Mouse (Mus musculus) heart, postnatal 0 days (tissue): ENCODE results near the gene Pappa2. TPM values are rescaled to one million over a fixed set of nuclear protein-coding genes. Genes with fewer than 3 reads are reported as not detected.

ENCODE experiments used
- ATAC-seq: fragments of 200-750 bp; cut with Nextera tagmentation; 2 replicates; pipeline ENCODE4 v1.8.0; 2017; ENCODE audit warnings: low read depth, moderate number of reproducible peaks, moderate library complexity; ENCODE audit not compliant: insufficient read depth
- DNase-seq: peaks from one replicate; pipeline ENCODE4 v3.0.0-alpha.2; 2016; ENCODE audit warnings: low spot score
- H3K27ac ChIP-seq: fragments of 300-500 bp; sonication (generic); 2 replicates; pipeline ENCODE4 v1.5.1; 2014; ENCODE audit warnings: low read depth, mild to moderate bottlenecking
- H3K27me3 ChIP-seq: fragments of 300-500 bp; sonication (generic); 2 replicates; pipeline ENCODE4 v1.6.1; 2014; ENCODE audit warnings: low read length, mixed read lengths; ENCODE audit not compliant: control insufficient read depth, insufficient read depth
- H3K36me3 ChIP-seq: fragments of 300-500 bp; sonication (generic); replicated peaks from 2 replicates; pipeline ENCODE4 v1.6.1; 2014; ENCODE audit warnings: low read length, mixed read lengths; ENCODE audit not compliant: control insufficient read depth, insufficient read depth
- H3K4me1 ChIP-seq: fragments of 300-500 bp; sonication (generic); 2 replicates; pipeline ENCODE4 v1.6.1; 2014; ENCODE audit warnings: antibody characterized with exemption; ENCODE audit not compliant: control insufficient read depth, insufficient read depth
- H3K4me2 ChIP-seq: fragments of 300-500 bp; sonication (generic); 2 replicates; pipeline ENCODE4 v1.6.1; 2014; ENCODE audit warnings: low read depth, mild to moderate bottlenecking, low read length, moderate library complexity
- H3K4me3 ChIP-seq: fragments of 300-500 bp; sonication (generic); 2 replicates; pipeline ENCODE4 v1.5.1; 2014; ENCODE audit warnings: low read depth, low read length
- H3K9ac ChIP-seq: fragments of 300-500 bp; sonication (generic); replicated peaks from 2 replicates; pipeline ENCODE4 v1.6.1; 2014; ENCODE audit warnings: low read depth, low read length, mixed read lengths
- H3K9me3 ChIP-seq: fragments of 300-500 bp; sonication (generic); replicated peaks from 2 replicates; pipeline ENCODE4 v1.6.1; 2016; ENCODE audit warnings: low read length; ENCODE audit not compliant: control insufficient read depth
- CTCF ChIP-seq: IDR thresholded peaks from 2 replicates; pipeline ENCODE4 v1.5.1; 2016; ENCODE audit warnings: antibody characterized with exemption, control low read depth, low read depth
- EP300 ChIP-seq: IDR thresholded peaks from 2 replicates; pipeline ENCODE4 v1.6.1; 2016; ENCODE audit warnings: antibody characterized with exemption, low read depth
- WGBS: fragments of 180-500 bp; shearing (Covaris S2); extraction: QIAGEN DNeasy Blood & Tissue Kit; methylation state at CpG from one replicate; pipeline ENCODE4 v1.1.7; 2014; 5-methylcytosine and 5-hydroxymethylcytosine counted together
- polyA plus RNA-seq: library from polyadenylated mRNA; unstranded; fragments of >200 nt; fragmentation: Nextera tagmentation; extraction: Ambion mirVana; gene quantifications from 2 replicates; pipeline ENCODE4 v1.2.1, GENCODE M21; 2015
- total RNA-seq: library from RNA; depleted of rRNA; stranded (reverse); fragments of >200 nt; gene quantifications from 2 replicates; pipeline ENCODE4 v1.2.3, GENCODE M21; 2014; ENCODE audit warnings: low replicate concordance

Pappa2 gene
- total and polyA plus RNA-seq, 2 experiments from 2014 or later = 0.08 to 0.16 TPM

DNA sequence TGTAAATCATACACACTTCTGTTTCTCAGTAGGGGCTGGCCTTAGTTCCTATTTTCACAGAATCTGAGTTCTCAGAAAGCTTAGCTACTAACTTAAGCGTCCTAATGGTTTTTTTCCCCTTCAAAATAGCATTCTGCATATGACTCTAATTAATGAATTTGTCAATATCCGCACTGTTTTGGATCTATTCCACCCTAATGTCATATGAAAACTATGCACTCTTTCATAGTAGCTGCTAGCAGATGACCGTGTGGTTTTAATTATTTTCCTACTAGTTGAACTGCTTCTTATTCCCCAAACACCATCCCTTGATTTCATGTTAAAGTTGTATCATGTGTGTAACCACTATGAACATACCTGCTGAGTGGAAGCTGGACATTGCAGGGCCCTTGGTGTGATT is 314.3 kb downstream of the Pappa2 start:
- no peak overlapping the region for H3K9ac ChIP-seq
- ATAC-seq (no peak), DNase-seq (no peak)
- no peak for TF ChIP-seq EP300
- TF ChIP-seq CTCF = no peak
- H3K4me3 ChIP-seq = no peak overlapping the region
- no peaks in the 10 kb centered on the region for H3K27me3 ChIP-seq
- no peak overlapping the region for H3K4me2 ChIP-seq
- no peaks in the 10 kb centered on the region for H3K4me1 ChIP-seq
- no peaks in the 10 kb centered on the region for H3K36me3 ChIP-seq
- H3K9me3 ChIP-seq = no peaks in the 10 kb centered on the region
- no peak overlapping the region for H3K27ac ChIP-seq
- WGBS = 56% methylated on average over 3 of the region's 3 CpGs
